Mouse (Mus musculus): ENCODE results near the gene Gm17660. TPM values are rescaled to one million over a fixed set of nuclear protein-coding genes. Genes with fewer than 3 reads are reported as not detected.

Gene Gm17660
- polyA plus RNA-seq, 1 experiment from 2014 or later = not detected

DNA sequence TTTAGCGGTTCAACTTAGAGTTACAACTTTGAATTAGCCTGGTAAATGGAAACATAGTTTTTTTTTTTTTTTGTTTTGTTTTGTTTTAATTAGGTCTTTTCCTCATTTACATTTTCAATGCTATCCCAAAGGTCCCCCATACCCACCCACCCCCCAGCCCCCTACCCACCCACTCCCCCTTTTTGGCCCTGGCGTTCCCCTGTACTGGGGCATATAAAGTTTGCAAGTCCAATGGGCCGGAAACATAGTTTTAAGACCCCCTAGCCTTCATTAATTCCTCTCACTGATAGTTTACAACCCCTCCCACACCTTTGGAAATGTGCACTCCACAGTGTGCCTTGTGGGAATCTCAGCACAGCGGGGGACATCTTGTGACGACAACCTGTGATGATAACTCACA lies 3.8 kb downstream of the Gm17660 start:
- H3K4me2 ChIP-seq = no peak overlapping the region
- WGBS (ENCODE audit: insufficient replicate concordance) = 83% methylated on average over 5 of the region's 5 CpGs

DNA sequence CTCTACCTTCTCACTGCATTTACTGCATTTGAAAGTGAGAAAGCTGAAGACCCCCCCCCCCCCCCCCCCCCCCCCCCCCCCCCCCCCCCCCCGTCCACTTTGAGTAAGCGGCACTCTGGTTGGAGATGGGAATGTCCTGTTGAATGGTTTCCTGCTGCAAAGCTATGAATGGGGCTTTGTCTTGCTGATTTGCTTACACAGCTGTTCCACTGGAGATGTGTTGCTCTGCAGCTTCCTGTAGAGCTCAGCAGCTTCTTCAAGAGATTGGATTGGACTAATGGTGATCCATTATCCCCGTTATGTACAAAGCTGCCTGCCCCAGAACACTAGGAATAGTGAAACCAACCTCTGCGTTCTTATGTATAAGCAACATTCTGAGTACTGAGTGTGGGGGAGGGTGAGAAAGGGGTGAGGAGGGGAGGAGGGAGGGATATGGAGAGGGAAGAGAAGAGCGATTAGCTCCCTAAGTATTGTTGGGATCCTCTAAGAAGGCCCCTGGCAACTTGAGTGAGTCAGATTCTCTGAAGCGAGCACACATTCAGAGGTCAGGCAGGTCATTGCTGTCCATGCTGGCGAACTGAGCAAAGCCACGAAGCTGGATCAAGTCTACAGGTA lies 5.0 kb downstream of the Gm17660 start:
- Histone ChIP-seq H3K4me1 (peaks cover 11% of the 10 kb centered on the region), H3K27ac (no peak overlapping the region), H3K4me2 (no peak overlapping the region)

More for the DNA sequence above, 3.8 kb downstream of the Gm17660 start:
- Histone ChIP-seq H3K36me3 (no peaks in the 10 kb centered on the region), H3K9ac (no peak overlapping the region), H3K4me3 (no peak overlapping the region), H3K4me1 (peaks cover 11% of the 10 kb centered on the region), H3K27me3 (replicated peaks) (peaks cover 29% of the 10 kb centered on the region), H3K27ac (no peak overlapping the region), H3K9me3 (replicated peaks) (no peaks in the 10 kb centered on the region)
- ATAC-seq = peak; percentile 72

DNA sequence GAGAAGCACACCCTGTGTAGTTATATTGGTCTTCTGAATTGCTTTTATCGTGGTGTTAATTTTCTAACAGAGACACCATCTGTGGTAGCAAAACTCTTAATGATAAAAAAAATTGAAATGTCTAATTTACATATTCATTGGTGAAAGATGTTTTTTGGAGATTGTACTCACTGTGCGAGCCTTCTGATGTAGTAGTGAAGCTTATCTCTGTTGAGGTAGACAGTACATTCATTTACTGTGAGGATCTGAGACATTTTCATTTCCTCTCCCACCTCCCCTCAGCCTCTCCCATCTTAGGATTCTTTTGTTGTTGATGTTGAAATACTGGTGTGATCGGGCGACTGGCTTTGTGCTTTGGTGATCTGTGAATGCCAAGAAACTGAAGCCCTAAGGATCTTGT lies 6.4 kb downstream of the Gm17660 start:
- H3K27me3 ChIP-seq (replicated peaks) = peaks cover 16% of the 10 kb centered on the region
- ATAC-seq = peak; percentile 22; the same call in 1 of the 2 replicates
- WGBS (ENCODE audit: insufficient replicate concordance) = 53% methylated on average over 4 of the region's 4 CpGs

More for the DNA sequence above, 5.0 kb downstream of the Gm17660 start:
- Histone ChIP-seq H3K9ac (no peak overlapping the region), H3K9me3 (replicated peaks) (no peaks in the 10 kb centered on the region), H3K4me3 (no peak overlapping the region), H3K27me3 (replicated peaks) (peaks cover 29% of the 10 kb centered on the region), H3K36me3 (no peaks in the 10 kb centered on the region)
- WGBS (ENCODE audit: insufficient replicate concordance) = 32% methylated on average over 6 of the region's 8 CpGs
- ATAC-seq = peak; percentile 75

DNA sequence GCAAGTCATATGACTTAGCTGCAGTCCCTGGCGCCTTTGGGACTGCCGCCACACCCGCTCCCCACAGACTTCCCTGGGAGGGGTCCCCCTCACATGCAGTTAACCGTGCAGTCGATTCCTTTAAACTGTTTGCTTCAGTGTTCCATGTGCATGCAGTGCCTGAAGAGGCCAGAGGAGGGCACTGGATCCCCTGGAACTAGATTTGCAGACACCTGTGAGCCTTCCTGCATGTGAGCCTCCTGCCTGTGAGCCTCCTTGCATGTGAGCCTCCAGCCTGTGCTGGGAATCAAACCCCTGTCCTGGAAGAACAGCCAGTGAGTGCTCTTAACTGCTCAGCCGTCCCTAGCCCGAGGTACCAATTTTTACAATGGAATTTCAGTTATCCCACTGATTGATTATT lies 8.7 kb downstream of the Gm17660 start:
- Histone ChIP-seq H3K9me3 (replicated peaks) (no peaks in the 10 kb centered on the region), H3K4me3 (no peak overlapping the region), H3K9ac (no peak overlapping the region), H3K27me3 (replicated peaks) (no peaks in the 10 kb centered on the region; the same call in 1 of the 2 replicates), H3K36me3 (peaks cover 13% of the 10 kb centered on the region), H3K4me1 (peaks cover 12% of the 10 kb centered on the region), H3K27ac (no peak overlapping the region), H3K4me2 (no peak overlapping the region)
- no peak for ATAC-seq
- 80% methylated on average over 7 of the region's 7 CpGs for WGBS (ENCODE audit: insufficient replicate concordance)

More for the DNA sequence above, 6.4 kb downstream of the Gm17660 start:
- Histone ChIP-seq H3K4me1 (peaks cover 11% of the 10 kb centered on the region), H3K27ac (no peak overlapping the region), H3K9ac (no peak overlapping the region), H3K4me3 (no peak overlapping the region), H3K36me3 (no peaks in the 10 kb centered on the region), H3K9me3 (replicated peaks) (no peaks in the 10 kb centered on the region), H3K4me2 (no peak overlapping the region)

DNA sequence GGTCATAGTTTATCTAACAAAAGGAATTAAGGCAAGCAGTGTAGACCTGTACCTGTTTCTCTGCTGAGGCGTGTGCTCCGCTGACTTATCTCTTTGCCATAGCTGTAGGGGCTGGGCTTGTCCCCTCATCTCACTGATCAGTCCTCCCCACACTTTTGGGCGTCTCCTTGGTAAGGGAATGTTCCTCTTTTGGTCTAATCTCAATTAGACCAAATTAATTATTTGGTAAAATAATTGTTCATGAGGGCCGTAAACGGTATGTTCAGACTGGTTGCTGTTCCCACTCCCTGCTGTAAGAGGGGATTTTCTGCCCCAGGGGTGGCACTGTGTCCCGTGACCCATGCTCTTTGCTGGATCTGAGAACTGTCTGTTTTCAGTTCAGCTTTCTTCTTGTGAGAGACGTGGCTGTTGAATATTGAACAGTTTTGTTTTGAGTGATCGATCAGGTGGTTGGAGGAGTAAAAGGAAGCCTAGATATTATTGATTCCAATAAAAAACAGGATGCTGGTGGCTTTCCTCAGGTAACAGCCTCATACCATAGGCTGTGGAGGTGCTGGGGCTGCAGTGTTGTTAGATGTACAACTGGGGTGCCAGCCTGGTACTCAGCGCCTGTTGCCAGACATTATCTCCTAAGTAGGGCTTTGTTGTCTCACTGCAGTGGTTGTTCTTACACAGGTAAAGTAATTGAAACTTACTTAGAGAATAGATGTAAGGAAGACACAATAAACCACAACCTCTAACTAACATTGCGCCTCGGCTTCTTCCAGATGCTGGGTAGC lies 14.4 kb downstream of the Gm17660 start:
- Histone ChIP-seq H3K27ac (peak overlapping the region; percentile 90), H3K4me2 (peak overlapping the region; percentile 64), H3K4me3 (no peak overlapping the region), H3K4me1 (peaks cover 26% of the 10 kb centered on the region), H3K9me3 (replicated peaks) (no peaks in the 10 kb centered on the region), H3K27me3 (replicated peaks) (no peaks in the 10 kb centered on the region), H3K9ac (peak overlapping the region; percentile 66), H3K36me3 (peaks cover 68% of the 10 kb centered on the region)
- ATAC-seq = peak; percentile 100
- 61% methylated on average over 11 of the region's 11 CpGs for WGBS (ENCODE audit: insufficient replicate concordance)

DNA sequence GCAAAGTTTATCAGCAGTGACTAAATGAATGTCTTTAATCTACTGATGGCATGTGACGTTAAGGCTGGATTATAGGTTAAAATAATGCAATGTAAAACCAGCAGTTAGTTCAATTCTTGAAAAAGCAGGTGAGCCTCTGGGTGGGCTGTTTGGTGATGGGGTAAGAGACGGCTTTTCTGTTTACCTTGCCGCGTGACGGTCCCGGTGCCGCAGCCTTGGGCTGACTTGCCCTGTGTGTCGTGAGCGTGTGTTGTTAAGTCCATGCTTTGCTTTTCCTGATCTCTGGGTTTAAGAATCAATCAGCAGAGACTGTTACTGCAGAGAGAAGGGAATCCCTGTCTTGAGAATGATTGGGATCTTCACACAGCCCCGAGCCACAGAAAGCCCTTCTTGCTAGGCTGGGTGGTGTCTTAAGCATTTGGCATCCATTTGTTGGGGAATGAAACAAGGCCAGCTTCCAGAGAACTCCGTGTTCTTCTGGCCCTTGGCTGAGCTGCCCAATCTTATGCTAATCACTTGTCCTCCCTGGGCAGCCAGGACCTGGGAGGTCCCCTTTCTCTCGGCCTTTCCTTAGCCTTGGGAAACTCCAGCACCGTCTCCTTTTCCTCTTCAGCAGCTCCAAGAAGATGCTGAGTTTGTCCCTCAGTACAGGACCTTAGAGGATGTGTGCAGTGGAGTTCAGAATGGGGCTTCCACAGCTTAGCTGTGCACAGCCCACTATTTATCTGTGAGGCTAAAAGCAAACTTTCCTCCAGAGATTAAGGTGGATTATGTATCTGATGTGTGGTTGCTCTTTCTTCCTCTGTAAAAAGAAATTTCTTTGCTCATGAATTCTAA lies 15.3 kb downstream of the Gm17660 start:
- Histone ChIP-seq H3K27ac (peak overlapping the region; percentile 90), H3K36me3 (peaks cover 70% of the 10 kb centered on the region), H3K9me3 (replicated peaks) (no peaks in the 10 kb centered on the region), H3K4me3 (no peak overlapping the region), H3K9ac (peak overlapping the region; percentile 50), H3K4me2 (peak overlapping the region; percentile 64), H3K27me3 (replicated peaks) (no peaks in the 10 kb centered on the region), H3K4me1 (peaks cover 33% of the 10 kb centered on the region)
- WGBS (ENCODE audit: insufficient replicate concordance) = 77% methylated on average over 13 of the region's 13 CpGs
- ATAC-seq = peak; percentile 63

DNA sequence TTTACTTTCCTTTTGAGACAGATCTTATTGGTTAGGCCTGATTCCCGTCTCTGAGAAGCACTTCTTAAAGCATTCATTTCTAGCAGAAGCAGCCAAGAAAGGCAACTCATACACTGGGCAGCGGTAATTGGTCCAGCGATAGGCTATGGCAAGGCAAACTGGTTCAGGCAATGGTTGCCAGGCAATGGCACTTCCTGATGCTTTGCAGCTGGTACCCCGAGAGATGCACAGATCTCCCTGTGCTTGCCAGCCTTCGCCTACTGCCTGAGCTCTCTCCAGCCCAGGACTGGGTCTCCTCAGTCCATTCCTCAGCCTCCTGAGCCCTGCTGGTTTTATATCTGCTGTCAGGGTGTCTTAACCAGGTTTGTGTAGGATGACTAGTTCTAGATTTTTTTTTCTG lies 17.0 kb downstream of the Gm17660 start:
- WGBS (ENCODE audit: insufficient replicate concordance) = 93% methylated on average over 5 of the region's 5 CpGs
- Histone ChIP-seq H3K4me3 (no peak overlapping the region), H3K9me3 (replicated peaks) (no peaks in the 10 kb centered on the region), H3K36me3 (peaks cover 83% of the 10 kb centered on the region), H3K9ac (no peak overlapping the region), H3K4me1 (peaks cover 49% of the 10 kb centered on the region), H3K27ac (peak overlapping the region; percentile 38; the same call in 1 of the 2 replicates), H3K4me2 (no peak overlapping the region), H3K27me3 (replicated peaks) (no peaks in the 10 kb centered on the region)
- no peak for ATAC-seq

DNA sequence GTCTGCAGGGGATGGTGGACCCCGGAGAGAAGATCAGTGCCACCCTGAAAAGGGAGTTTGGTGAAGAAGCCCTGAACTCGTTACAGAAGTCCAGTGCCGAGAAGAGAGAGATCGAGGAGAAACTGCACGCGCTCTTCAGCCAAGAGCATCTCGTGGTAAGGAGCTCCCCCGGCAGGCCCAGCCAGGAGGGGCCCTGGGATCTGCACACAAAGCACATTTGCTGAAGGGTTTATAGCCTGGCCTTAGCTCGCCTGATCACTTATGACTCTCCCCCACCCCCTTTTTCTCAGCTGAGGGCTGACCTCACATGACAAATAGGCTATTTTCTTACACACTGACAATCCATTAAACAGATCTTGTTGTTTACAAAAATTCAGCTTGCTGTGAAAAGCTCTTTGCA lies 17.8 kb downstream of the Gm17660 start:
- Histone ChIP-seq H3K4me1 (peaks cover 57% of the 10 kb centered on the region), H3K27ac (0 out of 2 replicates have a peak overlapping the region, but pooled peaks have one; percentile 18), H3K27me3 (replicated peaks) (no peaks in the 10 kb centered on the region), H3K9ac (no peak overlapping the region), H3K9me3 (replicated peaks) (no peaks in the 10 kb centered on the region), H3K36me3 (peaks cover 81% of the 10 kb centered on the region), H3K4me3 (no peak overlapping the region), H3K4me2 (no peak overlapping the region)
- WGBS (ENCODE audit: insufficient replicate concordance) = 82% methylated on average over 9 of the region's 9 CpGs
- no peak for ATAC-seq

DNA sequence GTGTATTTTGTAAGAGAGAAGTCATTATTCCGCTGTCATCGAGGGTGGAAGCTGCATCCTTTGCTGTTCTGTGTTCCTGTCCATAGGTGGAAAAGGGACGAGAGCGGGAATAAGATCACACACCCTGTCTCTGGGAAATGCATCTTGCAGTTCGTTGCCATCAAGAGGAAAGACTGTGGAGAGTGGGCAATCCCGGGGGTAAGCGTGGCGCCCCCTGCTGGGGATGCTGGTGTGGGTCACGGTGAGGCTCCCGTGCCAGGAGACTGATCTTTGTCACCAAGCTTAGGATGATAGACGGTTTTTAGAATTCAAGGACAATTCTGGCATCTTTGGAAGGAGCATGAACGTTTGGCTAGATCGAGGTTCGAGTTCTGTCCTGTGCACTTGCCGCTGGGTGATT lies 19.4 kb downstream of the Gm17660 start:
- H3K4me3 ChIP-seq = no peak overlapping the region
- H3K36me3 ChIP-seq = peaks cover 77% of the 10 kb centered on the region
- peaks cover 66% of the 10 kb centered on the region for H3K4me1 ChIP-seq
- no peak overlapping the region for H3K4me2 ChIP-seq
- ATAC-seq = no peak
- H3K9me3 ChIP-seq (replicated peaks) = no peaks in the 10 kb centered on the region
- H3K27ac ChIP-seq = no peak overlapping the region
- no peaks in the 10 kb centered on the region for H3K27me3 ChIP-seq (replicated peaks)
- H3K9ac ChIP-seq = no peak overlapping the region
- 66% methylated on average over 15 of the region's 15 CpGs for WGBS (ENCODE audit: insufficient replicate concordance)

DNA sequence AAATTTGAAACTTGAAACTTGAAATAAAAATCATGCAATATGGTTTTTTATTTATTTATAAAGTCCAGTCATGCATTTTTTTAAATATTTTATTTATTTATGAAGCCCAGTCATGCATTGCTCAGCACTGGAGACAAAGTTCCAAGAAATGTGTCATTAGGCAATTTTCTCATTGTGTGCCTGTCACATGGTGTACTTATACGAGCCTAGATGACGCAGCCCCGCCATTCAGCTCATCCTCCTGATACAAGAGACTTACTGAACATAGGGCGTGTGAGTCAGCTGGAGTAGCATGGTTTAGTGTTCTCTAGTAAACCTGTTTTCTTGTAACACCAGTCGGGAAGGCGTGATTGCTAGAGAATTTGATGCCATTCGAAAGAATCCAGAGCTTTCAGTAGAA lies 21.1 kb downstream of the Gm17660 start:
- H3K4me3 ChIP-seq = no peak overlapping the region
- no peaks in the 10 kb centered on the region for H3K9me3 ChIP-seq (replicated peaks)
- no peak overlapping the region for H3K4me2 ChIP-seq
- 0 out of 2 replicates have a peak overlapping the region, but pooled peaks have one; percentile 3 for H3K9ac ChIP-seq
- no peaks in the 10 kb centered on the region for H3K27me3 ChIP-seq (replicated peaks)
- peaks cover 59% of the 10 kb centered on the region for H3K4me1 ChIP-seq
- ATAC-seq = no peak
- 84% methylated on average over 7 of the region's 7 CpGs for WGBS (ENCODE audit: insufficient replicate concordance)
- peaks cover 78% of the 10 kb centered on the region for H3K36me3 ChIP-seq
- H3K27ac ChIP-seq = peak overlapping the region; percentile 64

DNA sequence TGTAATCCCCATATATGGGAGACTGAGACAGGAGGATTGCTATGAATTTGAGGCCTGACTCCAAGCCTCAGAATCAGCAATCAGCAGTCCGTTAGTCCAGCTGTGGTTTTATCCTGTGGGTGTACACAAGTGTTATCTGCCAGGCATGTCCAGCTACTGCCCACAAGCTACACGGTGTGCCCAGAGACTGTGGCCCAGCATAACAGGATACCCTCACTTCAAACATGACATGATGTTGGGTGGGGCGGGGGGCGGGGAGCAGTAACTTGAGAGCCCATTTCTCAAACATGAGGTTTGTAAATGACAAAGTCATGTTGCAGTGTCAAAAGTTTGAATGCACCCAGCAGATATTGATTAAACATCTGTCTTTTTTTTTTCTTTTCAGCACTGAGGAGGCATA lies 21.6 kb downstream of the Gm17660 start:
- peaks cover 59% of the 10 kb centered on the region for H3K4me1 ChIP-seq
- no peaks in the 10 kb centered on the region for H3K27me3 ChIP-seq (replicated peaks)
- H3K9ac ChIP-seq = peak overlapping the region; percentile 59
- 0 out of 2 replicates have a peak, but pooled peaks have one; percentile 21 for ATAC-seq
- H3K4me3 ChIP-seq = no peak overlapping the region
- H3K9me3 ChIP-seq (replicated peaks) = no peaks in the 10 kb centered on the region
- peaks cover 78% of the 10 kb centered on the region for H3K36me3 ChIP-seq
- whole genome bisulfite sequencing (ENCODE audit: insufficient replicate concordance) = 42% methylated on average over 4 of the region's 4 CpGs
- H3K27ac ChIP-seq = peak overlapping the region; percentile 89
- H3K4me2 ChIP-seq = peak overlapping the region; percentile 46; the same call in 1 of the 2 replicates

Data from liver, embryonic 12.5 days (tissue).